Mouse (Mus musculus) E14TG2a.4 (cell line): ENCODE results near the gene Shb.

Experiments used
- CTCF ChIP-seq: conservative IDR thresholded peaks from 2 replicates; pipeline ENCODE4 v1.5.1; 2014; ENCODE audit warnings: low read length
- NANOG ChIP-seq: IDR thresholded peaks from 2 replicates; pipeline ENCODE4 v1.6.1; 2014; ENCODE audit warnings: borderline replicate concordance, low read length, mixed read lengths
- POU5F1 ChIP-seq: IDR thresholded peaks from 2 replicates; pipeline ENCODE4 v1.6.1; 2014; ENCODE audit warnings: low read length, borderline replicate concordance

GRCm38 (mm10) chr4:45392994-45393393, 139.3 kb downstream of the Shb start:
- TF ChIP-seq CTCF = no peak
- no peak for TF ChIP-seq POU5F1
- no peak for TF ChIP-seq NANOG
